Mouse (Mus musculus): ENCODE results near the gene Hif3a. TPM values are rescaled to one million over a fixed set of nuclear protein-coding genes. Genes with fewer than 3 reads are reported as not detected.

Gene Hif3a
- total RNA-seq, 2 experiments from 2014 or later = 1.8 to 1.9 TPM

- intact Hi-C loops (cut with DNase I) = no loop called here
- DNase-seq (ENCODE audit: low spot score) = no peak
Measured at GRCm38 (mm10) chr7:16999233-16999632, 63.0 kb downstream of the Hif3a start.

- intact Hi-C loops (cut with DNase I) = no loop called here
- no peak for DNase-seq (ENCODE audit: low spot score)
Measured at GRCm38 (mm10) chr7:16995345-16995744, 66.9 kb downstream of the Hif3a start.

GRCm38 (mm10) chr7:16994400-16994799 is 67.8 kb downstream of the Hif3a start:
- DNase-seq (ENCODE audit: low spot score) = no peak
- intact Hi-C loops (cut with DNase I) = no loop called here

GRCm38 (mm10) chr7:16993651-16994399 is 68.4 kb downstream of the Hif3a start:
- intact Hi-C loops (cut with DNase I) = no loop called here
- peak; percentile 87 for DNase-seq (ENCODE audit: low spot score)

- DNase-seq (ENCODE audit: low spot score) = no peak
- intact Hi-C loops (cut with DNase I) = no loop called here
Measured at GRCm38 (mm10) chr7:16992451-16992807, 69.8 kb downstream of the Hif3a start, which contains the start of gene Ccdc8. TSS of gene Ccdc8 (plus strand) at chr7:16992708.

- intact Hi-C loops (cut with DNase I) = no loop called here
- DNase-seq (ENCODE audit: low spot score) = no peak
Measured at GRCm38 (mm10) chr7:16991681-16992450, 70.4 kb downstream of the Hif3a start.

GRCm38 (mm10) chr7:16990006-16990744 is 72.1 kb downstream of the Hif3a start:
- intact Hi-C loops (cut with DNase I) = no loop called here

GRCm38 (mm10) chr7:16988405-16988804 is 73.8 kb downstream of the Hif3a start:
- intact Hi-C loops (cut with DNase I) = no loop called here
- DNase-seq (ENCODE audit: low spot score) = no peak

More at GRCm38 (mm10) chr7:16990006-16990744, 72.1 kb downstream of the Hif3a start:
- no peak for DNase-seq (ENCODE audit: low spot score)

GRCm38 (mm10) chr7:16987541-16988149 is 74.6 kb downstream of the Hif3a start:
- DNase-seq (ENCODE audit: low spot score) = no peak
- intact Hi-C loops (cut with DNase I) = no loop called here

GRCm38 (mm10) chr7:16982859-16983568 is 79.2 kb downstream of the Hif3a start, which contains the start of gene Gm42372:
TSS of gene Gm42372 (plus strand) at chr7:16983086.
- intact Hi-C loops (cut with DNase I) = no loop called here
- no peak for DNase-seq (ENCODE audit: low spot score)

Other genes with a start within 250 kb of the Hif3a start
- gene Strn4, start 246.5 kb downstream of the Hif3a start, total RNA-seq (2021) = 10 to 100 TPM; 54.8 to 65.5 TPM
- 10 to 100 TPM; 46.2 to 48.0 TPM for gene Fkrp, start 245.7 kb downstream of the Hif3a start, total RNA-seq (2021)
- 10 to 100 TPM; 18.0 to 22.9 TPM for gene Prkd2, start 219.5 kb downstream of the Hif3a start, total RNA-seq (2021)
- gene Dact3, start 187.1 kb downstream of the Hif3a start, total RNA-seq (2021) = 10 to 100 TPM; 15.2 to 17.4 TPM
- gene Gng8, start 170.6 kb downstream of the Hif3a start, total RNA-seq (2021) = under 1 TPM; 0.45 to 0.86 TPM
- 1 to 10 TPM; 2.1 to 3.1 TPM for gene Ptgir, start 155.9 kb downstream of the Hif3a start, total RNA-seq (2021)
- 100 to 1,000 TPM; 196 to 203 TPM for gene Calm3, start 138.3 kb downstream of the Hif3a start, total RNA-seq (2021)
- 1 to 10 TPM; 3.7 to 4.1 TPM for gene Pnmal2, start 117.7 kb downstream of the Hif3a start, total RNA-seq (2021)
- not detected for gene Pnmal1, start 102.7 kb downstream of the Hif3a start, total RNA-seq (2021)
- gene Gm42372, start 79.3 kb downstream of the Hif3a start, total RNA-seq (2021) = not detected
- gene Ccdc8, start 69.7 kb downstream of the Hif3a start, total RNA-seq (2021) = 1 to 10 TPM; 5.2 to 6.5 TPM
- gene Ppp5c, start 34.5 kb downstream of the Hif3a start, total RNA-seq (2021) = 100 to 1,000 TPM in 1 of 2 experiments, 10 to 100 TPM in 1; 97.5 to 102 TPM
- under 1 TPM; 0.14 to 0.16 TPM for gene Psg16, start 11.6 kb upstream of the Hif3a start, total RNA-seq (2021)
- gene Ceacam3, start 87.9 kb upstream of the Hif3a start, total RNA-seq (2021) = not detected
- gene Psg29, start 141.1 kb upstream of the Hif3a start, total RNA-seq (2021) = not detected

Data from heart, postnatal 25 days (tissue).